Mouse (Mus musculus): ENCODE measurements around the gene Ncoa7.

GRCm38 (mm10) chr10:30632718-30633117 lies 170.4 kb downstream of the Ncoa7 start:
- no peak for TF ChIP-seq CTCF (IDR thresholded peaks at IDR 0.05; ENCODE audit: borderline replicate concordance, insufficient read depth, low read depth, low read length)
- TF ChIP-seq POLR2A (IDR thresholded peaks at IDR 0.05; ENCODE audit: borderline replicate concordance, insufficient read depth, low read length): no peak
